Mouse (Mus musculus): ENCODE results near the gene Sh3bp5.

DNA sequence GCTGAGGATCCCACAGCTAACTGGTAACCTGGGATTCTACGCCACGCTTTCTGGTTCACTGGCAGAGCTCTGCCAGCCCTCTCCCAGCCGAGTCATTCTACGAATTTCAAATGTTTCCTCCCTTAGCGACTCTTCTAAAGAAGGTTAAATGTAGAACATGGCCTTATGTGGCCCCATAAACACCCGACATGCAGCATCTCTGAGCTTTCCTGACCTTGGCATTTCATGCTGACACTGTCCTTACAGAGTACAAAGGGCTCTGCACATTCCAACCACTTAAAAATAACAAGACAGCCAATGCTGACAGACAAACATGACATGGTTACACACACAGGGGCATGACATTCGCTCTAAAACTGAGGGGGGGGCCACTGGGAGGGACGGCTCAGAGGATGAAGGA lies 27.2 kb downstream of the Sh3bp5 start:
- no peak for TF ChIP-seq CTCF (conservative IDR thresholded peaks at IDR 0.05; ENCODE audit: insufficient read depth, insufficient read length, low read depth, low read length)
- TF ChIP-seq POLR2A (IDR thresholded peaks at IDR 0.05; ENCODE audit: low read depth, low read length): no peak

Data from kidney, adult 2 months (tissue).